Mouse (Mus musculus) lung, postnatal 4 days (tissue): Measurements from ENCODE around the gene Szt2.

Experiments
- DNase-seq, 2 experiments: peaks; one replicate each; pipeline ENCODE4 v3.0.0; 2021

The Szt2 gene

GRCm38 (mm10) chr4:118409142-118409900 is at the start of gene Szt2, which contains the start of gene Med8:
Szt2 (minus strand) TSS chr4:118409273.
Med8 (plus strand) TSS chr4:118409337.
- peak; percentile 94 for DNase-seq

DNA sequence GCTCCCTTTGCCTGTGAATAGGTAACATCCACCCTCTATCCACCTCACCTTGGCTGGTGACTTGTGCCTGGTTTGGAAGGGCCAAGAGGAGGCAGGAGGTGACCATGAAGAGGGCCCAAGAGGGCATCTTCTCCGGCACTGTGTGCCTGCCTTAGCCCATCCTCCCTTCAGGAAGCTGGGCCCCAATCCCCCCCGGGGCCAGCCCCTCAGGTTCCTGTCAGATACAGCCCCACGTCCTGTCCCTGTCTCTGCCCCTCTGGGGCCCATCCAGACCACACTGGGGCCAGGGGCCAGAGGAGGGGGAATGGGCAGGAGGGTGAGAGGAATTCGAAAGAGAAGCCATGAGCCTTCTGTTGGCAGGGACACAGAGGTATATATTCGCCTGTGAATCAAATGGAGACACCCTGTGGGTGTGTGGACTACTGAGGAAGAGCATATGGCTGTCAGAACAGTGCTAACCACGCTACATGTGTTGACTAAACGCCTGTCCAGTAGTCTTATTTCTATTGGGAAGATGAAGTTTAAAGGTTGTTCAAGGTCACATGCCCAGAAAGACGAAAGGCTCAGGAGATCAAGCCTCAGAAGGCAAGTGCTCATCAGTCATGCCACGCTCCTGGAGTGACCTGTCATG is 48.4 kb upstream of the Szt2 start, which contains the start of gene Mpl:
TSS of gene Mpl (minus strand) at position 169 of the 631 bp plus-strand sequence.
- no peak for DNase-seq

DNA sequence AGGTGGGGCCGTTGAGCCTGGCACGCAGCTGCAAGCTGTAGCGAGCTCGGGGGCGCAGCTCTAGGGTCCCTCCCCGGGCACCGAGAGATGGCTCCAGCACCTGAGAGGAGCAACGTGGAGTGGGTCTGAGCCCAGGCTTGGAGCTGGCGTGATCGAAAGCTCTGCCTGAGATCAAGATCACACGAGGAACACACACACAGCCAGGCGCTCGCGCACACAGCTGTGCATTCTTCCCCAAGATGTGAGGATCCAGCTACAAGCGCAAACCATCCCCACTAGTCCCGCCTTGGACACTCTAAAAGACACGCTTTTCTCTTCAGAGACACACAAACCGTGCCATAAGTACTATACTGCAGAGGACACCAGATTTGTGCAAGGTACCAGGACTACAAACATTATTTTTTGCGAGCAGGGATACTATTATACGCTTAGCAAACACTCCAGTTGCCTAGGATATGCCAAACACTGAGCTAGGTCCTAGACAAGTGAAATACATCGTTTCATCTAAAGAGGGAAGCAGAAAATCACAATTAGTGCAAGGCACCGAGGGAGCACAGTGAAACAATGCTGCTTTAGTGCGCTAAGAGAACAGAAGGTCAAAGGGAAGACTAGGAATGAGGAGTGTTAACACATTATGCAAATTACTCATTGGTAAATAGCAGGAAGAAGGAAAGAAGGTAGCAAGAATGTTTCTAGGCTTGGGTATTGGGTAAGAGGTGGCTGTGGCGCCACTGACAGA is 37.5 kb upstream of the Szt2 start:
- DNase-seq, result no peak

GRCm38 (mm10) chr4:118445781-118446414 is 36.8 kb upstream of the Szt2 start:
- peak; percentile 70 to 77 for DNase-seq

DNA sequence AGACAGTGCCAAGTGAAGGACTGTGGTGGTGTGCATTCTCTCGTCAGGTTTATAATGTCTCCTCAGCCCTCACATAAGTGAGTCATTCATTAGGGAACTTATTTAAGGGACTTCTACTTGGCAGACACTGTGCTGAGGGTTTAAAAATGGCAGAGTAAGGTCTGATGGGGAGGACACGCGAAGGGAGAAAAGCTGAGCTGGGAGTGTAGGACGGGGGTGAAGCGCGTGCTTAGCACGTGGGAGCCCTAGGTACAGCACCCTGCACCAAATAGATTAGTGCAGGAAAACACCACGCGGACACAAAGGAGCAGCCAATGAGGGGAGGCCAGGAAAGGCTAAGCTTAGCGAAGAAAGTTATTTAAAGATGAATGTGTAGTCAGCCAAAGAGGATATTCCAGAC is 36.0 kb upstream of the Szt2 start:
- DNase-seq, result no peak

DNA sequence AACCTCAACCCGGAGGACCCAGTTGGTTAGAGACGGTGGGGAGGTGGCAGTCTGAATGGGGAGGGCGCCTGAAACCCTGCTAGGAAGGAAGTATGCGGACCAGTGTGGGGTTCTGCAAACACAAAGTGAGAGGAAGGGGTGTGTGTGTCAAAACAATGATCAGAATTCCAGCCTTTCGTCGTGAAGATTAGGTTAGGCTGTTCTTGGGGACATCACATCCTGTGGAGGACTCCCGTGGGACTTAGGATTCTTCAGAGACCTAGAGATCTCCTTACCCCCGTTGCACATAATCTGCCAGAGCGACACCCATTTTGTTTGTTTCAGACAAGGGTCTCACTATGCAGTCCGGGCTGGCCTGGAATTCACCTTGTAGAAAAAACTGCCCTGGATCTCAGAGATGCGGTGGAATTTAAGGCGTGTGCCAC is 28.8 kb upstream of the Szt2 start:
- DNase-seq, result peak; percentile 42 to 51

DNA sequence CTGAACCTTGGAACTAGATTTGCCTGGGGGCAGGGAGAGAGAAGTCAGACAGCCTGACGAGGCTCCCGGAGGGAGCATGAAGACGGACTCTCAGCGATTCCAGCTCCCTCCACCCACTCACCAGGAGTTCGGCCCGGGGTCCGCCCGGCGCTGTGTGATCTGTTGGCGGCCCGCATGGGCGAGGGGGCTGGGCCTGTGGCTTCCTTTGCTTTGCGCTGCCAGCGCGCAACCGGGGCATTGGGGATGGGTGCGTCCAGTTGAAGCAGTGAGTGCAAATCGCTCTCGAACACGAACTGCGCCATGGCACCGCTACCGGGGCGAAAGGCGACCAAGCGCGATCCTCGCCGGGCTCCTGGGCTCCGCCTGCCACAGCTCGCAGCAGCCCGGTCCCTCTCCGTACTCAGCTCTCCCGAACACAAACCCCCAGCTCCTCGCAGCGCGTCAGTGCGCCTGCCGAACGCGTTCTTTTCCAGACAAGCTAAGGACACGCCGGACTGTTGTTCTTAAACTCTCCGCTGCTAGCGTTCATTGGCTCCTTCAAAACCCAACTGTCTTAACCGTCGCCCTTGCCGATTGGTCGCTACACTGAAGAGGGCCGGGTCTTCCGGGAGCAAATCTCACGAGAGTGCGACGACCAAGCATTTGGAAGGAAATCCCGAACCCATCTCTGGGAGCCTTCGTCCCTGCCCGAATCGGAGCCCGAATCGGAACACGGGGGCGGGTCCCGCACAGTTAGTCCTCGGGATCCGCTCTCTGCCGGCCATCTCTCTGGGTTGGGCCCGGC is 27.9 kb upstream of the Szt2 start, which contains the start of gene Cdc20:
TSS of gene Cdc20 (minus strand) at position 533 of the 784 bp plus-strand sequence.
- DNase-seq, result peak; percentile 93 to 96

GRCm38 (mm10) chr4:118432332-118432731 is 23.3 kb upstream of the Szt2 start:
- no peak for DNase-seq

DNA sequence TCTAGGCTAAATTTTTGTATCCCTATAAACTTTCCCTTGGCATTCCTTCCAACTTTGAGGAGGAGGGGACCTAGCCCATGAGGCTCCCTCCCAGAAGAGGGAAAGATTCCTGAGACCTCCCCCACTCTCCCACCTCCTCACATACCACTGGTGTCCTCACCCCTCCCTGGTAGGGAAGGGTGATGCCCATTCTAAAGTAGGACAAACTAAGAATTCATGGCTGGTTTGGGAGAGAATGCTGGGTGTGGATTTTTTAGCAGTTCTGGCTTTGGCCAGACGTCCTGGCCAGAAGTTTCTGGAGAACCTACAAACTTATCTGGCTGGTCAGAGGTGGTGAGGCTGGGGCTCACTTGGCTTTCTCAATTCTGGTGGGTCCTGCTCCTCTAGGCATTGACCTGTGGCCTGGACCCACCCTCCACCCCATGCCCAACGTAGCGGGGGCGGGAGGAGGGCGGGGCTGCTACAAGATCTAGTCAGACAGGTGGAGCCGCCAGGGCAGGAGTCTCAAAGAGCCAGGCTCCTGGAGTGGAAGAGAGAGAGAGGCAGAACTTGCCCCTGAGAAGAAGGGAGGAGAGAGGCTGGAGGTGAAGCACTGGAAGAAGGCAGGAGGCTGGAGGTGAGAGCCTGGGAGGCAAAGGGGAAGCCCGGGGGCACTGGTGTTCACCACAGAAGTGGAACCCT is 20.3 kb upstream of the Szt2 start:
- peak; percentile 45 to 67 for DNase-seq

- peak; percentile 59 to 60 for DNase-seq
Measured at GRCm38 (mm10) chr4:118428531-118429214, 19.6 kb upstream of the Szt2 start.

- peak; percentile 94 to 99 for DNase-seq
Measured at GRCm38 (mm10) chr4:118427768-118428451, 18.8 kb upstream of the Szt2 start, which contains the start of gene Elovl1. Elovl1 (plus strand) TSS chr4:118428093.

DNA sequence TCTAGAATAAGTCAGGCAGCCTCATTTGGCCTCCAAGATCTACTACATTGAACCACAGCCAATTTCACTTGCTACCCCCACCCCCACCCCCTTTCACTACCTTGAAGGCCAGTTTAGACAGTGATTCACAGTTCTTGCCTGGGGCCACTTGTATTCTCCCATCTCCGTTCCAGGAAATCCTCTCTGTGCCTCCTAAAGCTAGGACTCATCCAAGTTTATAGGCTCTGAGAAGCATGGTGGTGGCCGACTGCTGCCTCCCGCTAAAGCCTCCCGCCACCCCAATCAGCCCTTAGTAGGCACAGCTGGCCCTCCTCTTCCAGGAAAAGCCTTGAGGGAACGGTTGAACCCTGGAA is 18.3 kb upstream of the Szt2 start:
- DNase-seq, result no peak

- DNase-seq, result no peak
Measured at GRCm38 (mm10) chr4:118425374-118425773, 16.3 kb upstream of the Szt2 start.

DNA sequence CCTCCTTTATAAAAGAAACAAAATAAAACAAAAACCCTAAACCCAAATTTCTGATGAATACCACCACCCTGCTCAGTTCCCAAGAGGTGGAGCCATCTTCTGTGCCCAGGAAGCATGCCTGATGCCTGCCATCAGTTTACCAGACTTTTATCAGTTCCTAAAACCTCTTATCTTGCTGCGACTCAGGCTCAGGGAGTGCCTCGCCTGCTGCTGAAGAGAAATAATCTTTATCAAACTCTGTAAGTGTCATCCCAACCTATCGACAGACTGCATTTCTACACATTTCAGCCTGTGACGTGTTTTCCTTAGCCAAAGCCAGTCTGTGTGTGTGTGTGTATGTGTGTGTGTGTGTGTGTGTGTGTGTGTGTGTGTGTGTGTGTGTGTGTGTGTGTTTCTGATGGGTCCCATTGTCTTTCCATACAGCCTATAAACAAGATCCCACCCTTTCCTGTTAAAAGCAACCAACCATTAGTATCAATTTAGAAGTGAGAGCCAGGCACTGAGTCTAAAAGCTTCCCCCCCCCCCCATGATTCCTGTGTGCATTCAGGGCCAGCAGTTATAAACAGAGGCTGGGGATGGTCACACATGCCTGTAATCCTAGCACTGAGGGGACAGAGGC is 15.6 kb upstream of the Szt2 start:
- peak; percentile 45 to 48 for DNase-seq

DNA sequence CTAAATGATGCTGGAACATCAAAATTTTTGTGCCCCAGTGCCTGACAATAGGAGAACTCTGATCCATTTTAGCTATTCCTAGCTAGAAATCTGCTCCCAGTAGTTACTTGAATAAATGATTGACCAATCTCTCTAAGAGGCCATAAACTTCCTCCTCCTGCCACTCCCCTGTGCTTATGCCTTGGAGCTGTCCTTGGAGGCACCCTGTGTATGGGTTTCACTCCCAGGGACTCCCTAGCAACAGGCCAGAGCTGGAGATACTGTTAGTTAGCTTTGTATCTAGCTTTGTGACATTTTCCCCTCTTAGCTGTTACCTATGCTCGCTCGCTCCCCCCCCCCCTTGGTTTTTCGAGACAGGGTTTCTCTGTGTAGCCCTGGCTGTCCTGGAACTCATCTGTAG is 12.3 kb upstream of the Szt2 start:
- DNase-seq, result no peak

DNA sequence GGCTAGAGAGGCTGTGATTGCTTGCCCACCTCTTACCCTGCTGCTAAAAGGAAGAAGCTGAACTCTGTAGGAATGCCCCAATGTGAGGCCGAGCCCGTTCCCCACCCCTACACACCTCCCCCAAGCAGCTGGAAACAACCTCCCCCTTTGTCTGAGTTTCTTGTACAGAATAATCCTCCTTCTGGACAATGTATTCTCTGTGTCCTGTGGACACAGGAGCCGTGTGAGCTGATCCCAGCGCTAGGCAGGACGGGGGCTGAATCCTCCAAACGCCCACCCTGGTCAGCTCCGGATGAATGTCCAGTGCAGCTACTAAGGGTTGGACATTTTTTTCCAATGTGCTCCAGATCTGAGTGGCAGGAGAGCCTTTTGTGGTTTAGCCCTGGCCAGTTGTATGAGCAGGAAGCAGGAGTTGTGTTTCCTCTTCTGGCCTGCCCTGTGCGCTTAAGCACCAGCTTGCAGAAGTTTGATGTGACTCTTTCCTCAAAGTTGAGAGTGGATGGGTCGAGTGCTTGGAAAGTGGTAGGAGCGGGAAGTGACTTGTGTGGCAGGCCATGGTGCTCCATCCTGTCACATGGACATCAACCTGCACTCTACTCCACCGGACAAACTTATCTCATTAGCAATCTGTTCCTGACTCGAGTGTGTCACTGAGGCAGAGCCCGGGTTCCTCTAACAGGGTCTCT is 8.2 kb upstream of the Szt2 start:
- peak in 1 of 2 experiments; percentile 37 for DNase-seq

- no peak for DNase-seq
Measured at GRCm38 (mm10) chr4:118416329-118416728, 7.3 kb upstream of the Szt2 start.

DNA sequence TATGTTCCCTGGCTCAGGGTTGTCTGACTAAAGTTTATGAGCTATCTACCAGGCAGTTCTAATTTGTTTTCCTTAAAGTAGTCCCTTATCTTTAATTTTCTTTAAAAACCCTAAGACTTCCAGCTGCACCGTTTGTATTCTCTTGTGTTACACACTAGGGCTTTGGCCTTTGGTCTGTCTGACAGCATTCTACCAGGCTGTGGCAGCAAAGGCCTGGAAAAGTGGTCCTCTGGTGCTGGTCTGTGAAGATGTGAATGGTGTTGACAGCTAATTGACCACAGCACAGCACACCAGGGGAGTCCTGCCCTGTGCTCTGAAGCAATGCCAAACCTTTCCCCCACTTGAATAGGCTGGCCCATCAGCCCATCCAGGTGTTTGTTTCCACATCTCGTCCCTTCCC is 6.7 kb upstream of the Szt2 start:
- DNase-seq, result no peak

- DNase-seq, result no peak
Measured at GRCm38 (mm10) chr4:118413553-118413952, 4.5 kb upstream of the Szt2 start.
